Mouse (Mus musculus): ENCODE measurements at regions not wholly inside any gene's neighbourhood (a gene's known extent, or its start where the extent isn't known, plus 50 kb on each side); places are given as distances from the start of the nearest gene placed in this dataset.

DNA sequence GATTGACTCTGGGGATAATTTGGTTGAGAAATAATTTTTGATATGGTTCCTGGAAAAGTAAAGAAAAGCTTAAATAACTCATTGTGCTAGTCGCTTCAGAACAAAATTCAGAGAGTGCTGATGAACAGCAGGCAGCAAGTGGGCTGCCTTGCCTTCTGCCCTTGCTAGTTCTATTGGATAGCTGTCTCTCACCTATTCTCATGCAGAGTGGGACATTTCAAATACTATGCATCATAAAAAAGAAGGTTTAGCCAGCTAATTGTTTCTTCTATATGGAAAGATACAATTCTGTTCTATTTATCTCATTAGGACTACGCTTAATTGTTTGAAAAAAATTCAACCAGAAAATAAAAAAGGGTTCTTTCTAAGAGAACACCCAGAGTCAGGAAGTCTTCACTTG is 169.4 kb upstream of the Galnt5 start:
- no peak for TF ChIP-seq CTCF (IDR thresholded peaks at IDR 0.05; ENCODE audit: low read depth)
- TF ChIP-seq EP300 (IDR thresholded peaks at IDR 0.05; ENCODE audit: low read depth): no peak

Measured in heart, postnatal 0 days (tissue).